Mouse (Mus musculus): Measurements from ENCODE around the gene Ptprn2.
"Not testable (repeated sequence)": the region's sequence is repeated elsewhere in the genome, so short reads cannot be mapped to it uniquely, and the experiment has no call there.

Gene Ptprn2

DNA sequence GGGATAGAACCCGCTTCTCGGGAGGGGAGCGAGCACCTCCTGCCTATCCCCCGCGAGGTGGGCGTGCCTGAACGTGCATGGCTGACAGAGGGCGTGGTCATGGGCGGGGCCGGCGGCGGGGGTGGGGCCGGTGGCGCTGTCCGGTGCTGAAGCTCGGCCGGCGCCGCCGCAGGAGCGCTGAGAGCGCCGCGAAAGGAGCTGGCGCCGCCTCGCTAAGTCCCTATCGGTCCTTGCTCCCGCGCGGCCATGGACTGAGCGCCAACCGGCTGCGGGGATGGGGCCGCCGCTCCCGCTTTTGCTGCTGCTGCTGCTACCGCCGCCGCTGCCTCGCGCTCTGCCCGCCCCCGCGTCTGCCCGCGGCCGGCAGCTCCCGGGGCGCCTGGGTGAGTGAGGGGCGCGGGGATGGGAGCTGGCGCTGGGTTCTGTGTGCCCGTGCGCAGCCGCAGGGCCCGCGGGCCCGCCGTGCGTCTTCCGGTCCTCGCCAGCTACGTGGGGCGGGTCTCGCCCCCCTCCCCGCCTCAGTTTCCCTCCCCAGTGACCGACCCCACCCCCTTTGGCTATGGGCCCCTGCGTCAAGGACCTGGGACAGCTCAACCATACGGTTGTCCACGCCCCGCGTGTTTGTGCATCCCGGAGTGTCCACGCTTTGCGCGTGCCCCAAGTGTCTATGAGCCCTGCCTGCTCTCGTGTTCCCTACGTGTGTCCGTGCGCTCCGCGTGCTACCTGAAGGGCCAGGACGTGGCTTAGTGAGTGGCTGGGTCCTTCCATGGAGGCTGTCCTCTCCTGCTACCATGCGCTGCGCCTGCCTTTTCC lies at the start of gene Ptprn2:
Gene Ptprn2, plus strand, starts transcription at position 130 of the 813 bp plus-strand sequence.
- DNase-seq (ENCODE audit: low spot score): peak; percentile 31

DNA sequence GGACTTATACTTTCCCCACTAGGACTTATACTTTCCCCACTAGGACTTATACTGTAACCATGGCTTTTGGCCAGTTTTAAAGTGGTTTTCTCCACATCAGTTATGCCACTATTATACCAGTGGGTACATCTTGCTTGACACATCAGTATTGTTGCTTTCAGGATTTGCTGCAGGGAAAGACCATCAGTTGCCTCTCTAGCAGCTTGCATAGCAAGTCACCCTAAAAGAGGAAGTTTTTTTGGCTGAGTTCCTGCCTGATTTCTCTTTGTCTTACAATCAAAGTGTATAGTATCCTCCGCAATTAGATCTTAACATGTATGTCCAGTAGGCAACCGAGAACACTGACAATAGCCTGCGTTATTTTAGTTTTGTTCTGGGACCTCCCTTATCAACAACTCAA lies 49.4 kb upstream of the Ptprn2 start:
- DNase-seq (ENCODE audit: low spot score): no peak

DNA sequence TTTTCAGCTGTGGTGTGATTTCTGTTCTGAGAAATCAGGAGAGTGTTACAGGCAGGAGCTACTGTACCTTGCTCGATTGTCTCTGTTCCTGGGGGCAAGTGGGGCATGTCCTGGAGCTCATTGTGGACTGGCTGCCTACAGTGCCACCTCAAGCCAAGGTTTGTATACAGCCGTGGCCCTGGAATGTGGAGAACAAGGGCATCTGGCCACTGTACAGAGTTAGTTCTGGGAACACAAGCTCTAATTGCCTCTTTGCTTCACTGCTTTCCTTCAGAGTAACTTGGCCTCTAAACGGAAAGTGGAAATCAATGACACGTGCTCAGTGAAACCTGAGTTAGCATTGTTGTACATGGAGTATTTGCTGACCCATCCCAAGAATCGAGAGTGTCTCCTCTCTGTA lies 46.9 kb upstream of the Ptprn2 start:
- DNase-seq (ENCODE audit: low spot score): no peak

DNA sequence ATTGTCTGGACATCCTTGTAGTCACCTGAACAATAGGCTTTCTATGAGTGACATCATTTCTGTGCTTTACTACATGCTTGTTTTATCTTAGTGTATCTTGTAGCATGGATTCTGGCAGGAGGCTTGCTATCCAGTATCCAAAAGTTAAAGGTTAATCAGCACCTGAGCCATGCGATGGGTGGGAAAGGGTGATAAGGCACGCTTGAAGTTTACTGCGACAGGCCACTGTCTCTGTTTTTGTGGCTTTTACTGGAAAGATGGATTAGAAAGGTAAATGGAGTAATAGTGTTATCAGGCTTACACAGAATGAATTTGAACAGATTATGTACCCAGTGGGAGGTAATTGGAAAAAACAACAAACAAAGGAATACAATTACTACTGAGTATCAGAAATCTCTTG lies 43.3 kb upstream of the Ptprn2 start:
- no peak for DNase-seq (ENCODE audit: low spot score)

DNA sequence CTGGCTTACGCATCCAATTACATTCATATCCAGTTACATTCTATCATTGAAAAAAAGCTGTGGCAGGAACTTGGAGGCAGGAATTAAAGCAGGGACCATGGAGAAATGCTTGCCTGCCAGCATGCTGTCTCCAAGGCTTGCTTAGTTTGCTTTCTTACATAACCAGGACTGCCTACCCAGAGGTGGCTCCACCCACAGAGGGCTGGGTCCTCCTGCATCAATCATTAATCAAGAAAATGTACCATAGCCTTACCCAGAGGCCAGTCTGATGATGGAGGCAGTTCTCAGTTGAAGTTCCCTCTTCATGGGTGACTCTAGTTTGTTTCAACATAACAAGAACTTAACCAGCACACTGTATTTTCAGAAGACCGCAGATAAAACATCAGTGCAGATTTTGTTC lies 36.0 kb upstream of the Ptprn2 start:
- DNase-seq (ENCODE audit: low spot score): no peak

DNA sequence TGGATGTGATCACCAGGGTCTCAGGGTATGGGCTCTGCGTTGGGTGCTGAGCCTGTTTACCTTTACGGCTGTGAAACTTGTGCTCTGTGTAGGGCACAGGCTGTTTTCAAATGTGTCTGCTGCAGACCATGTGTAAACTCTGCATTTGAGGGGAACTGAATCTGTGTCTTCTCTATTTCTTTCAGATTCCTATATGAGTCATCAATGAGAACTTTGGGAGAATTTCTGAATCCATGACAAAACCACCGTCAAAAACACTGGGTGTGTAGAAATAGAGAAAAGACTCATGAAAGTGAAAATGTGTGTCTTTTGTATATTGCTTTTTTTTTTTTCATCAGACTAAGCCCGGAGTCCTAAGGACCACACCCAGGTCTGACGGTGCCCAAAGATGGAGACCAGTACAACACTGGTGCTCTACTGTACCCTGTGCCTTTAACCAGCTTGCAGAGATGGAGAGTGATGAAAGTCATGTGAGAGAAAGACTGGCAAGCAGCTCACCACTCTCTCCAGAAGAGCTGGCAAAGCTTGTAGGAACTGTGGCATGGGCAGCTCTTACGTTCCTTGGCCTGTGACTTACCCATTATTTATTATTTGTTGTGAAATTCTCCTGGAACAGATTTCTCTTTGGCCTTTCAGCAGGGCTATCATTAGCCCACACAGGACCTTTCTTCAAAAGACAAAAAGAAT lies 25.0 kb upstream of the Ptprn2 start:
- DNase-seq (ENCODE audit: low spot score): no peak

DNA sequence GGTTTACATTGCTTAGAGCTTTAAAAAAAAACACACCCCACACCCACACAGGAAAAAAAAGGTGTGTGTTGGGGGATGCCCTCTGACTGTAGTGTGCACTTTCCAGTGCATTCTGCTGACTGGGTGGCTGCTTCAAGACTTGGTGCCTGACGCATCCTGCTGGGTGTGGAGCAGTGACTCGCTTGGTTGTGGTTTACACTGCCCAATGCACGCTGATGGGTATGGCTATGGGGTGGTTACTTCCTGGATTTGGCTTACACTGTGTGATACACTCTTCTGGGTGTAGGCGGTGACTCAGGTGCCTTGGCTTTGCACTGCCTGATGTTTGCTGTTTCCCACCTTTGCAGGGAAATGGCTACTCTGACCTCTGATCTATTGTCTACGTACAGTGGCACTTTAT lies 18.5 kb upstream of the Ptprn2 start:
- no peak for DNase-seq (ENCODE audit: low spot score)

DNA sequence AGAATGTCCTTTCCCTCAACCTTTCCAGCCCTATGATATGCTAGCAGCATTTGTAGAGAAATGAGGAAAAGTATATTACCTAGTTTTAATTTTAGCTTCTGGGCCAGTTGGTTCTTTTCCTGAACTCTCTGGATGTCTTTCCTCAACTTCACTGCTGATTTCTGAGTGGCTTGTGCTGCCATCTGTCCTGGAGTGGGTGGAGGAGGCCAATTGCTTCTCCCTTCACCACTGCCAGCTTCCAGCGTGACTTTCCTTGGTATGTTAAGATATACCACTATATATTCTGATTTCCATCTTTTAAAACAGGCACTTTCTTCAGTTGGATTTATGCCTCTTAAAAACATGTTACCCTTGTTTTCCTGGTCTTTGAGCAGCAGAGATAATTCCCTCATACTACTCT lies 17.2 kb upstream of the Ptprn2 start:
- DNase-seq (ENCODE audit: low spot score): no peak

DNA sequence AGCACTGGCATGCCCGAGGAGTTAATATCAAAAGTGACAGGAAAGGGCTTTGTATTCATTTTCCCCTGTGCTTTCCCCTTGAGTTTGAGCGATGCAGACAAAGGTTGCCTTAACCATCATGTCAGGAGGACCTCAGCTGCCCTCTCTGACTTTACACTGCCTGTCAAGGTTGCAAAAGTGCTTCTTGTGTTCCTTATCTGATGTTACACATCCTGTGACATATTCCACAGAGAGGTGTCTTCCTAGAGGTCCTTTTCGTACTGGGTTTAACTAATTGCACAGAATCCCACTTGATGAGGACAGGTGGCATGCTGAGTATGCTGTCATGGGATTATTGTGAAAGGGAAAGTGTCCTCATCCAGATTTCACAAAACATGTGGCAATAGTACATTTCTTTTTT lies 16.4 kb upstream of the Ptprn2 start:
- DNase-seq (ENCODE audit: low spot score): no peak

DNA sequence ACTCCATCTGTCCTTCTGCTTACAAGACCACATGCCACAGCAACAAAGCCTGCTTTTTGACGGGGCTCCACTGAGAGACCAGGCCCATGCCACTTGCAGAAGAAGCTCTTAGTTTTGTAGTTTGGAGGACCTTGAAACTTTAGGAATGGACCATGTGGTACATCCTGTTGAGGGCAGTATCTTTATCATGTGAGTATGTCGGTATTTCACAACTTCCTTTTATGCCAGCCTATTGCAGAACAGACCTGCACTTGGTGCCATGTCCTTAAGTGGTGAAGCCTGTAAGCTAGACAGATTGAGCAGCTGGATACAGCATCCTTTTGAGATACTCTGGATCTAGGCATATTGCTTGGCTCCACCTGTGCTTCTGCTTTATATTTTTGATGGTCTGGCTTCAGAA lies 12.3 kb upstream of the Ptprn2 start:
- no peak for DNase-seq (ENCODE audit: low spot score)

DNA sequence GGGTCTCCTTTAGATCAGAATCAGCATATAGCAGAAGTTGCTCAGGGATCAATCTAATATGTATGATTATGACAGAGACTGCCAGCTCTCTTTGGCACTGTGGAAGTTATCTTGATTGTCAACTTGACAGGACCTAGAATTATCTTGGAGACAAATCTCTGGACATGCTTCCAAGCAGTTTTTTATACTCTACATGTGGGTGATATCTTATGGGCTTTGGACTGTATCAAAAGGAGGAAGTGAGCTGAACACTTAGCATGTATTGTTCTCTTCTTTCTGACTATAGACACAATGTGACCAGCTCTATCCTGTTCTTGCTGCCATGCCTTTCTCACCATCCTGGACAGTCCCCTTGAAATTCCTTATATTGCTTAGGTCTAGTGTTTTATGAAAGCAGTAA lies 11.8 kb upstream of the Ptprn2 start:
- DNase-seq (ENCODE audit: low spot score): no peak

DNA sequence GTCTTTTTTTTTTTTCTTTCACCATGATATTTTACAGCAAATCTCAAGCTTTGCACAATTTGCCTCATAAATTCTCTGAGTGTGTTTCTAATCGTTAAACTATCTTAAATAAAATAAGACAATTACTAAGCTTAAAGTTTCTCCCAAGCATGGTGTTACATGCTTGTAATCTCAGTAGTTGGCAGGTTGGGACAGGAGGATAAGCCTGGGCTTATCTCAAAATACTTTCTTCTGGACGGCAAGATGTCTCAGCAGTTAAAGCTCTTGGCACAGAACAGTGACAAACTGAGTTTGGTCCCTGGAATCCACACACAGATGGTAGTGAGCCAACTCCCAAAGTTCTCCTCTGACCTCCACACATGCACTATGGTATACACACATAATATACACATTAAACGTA lies 10.8 kb upstream of the Ptprn2 start:
- no peak for DNase-seq (ENCODE audit: low spot score)

DNA sequence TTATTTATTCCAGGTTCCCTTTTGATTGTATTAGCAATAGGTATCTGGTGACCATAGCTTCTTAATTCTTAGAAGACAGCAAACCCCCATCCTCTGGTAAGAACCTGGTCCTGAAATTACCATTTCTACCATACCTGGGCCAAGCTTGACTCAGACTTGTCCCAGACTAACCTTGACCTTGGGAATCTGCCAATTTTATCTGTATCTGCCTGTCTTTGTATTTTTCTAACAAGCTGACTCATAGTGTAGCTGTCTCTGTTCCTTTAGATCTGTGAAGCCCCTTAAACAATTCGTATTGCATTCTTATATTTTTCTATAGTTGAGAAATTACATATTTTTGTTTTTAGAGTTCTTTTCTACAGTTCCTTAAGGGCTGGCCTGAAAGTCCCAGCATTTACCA lies 6.7 kb upstream of the Ptprn2 start:
- DNase-seq (ENCODE audit: low spot score): no peak

DNA sequence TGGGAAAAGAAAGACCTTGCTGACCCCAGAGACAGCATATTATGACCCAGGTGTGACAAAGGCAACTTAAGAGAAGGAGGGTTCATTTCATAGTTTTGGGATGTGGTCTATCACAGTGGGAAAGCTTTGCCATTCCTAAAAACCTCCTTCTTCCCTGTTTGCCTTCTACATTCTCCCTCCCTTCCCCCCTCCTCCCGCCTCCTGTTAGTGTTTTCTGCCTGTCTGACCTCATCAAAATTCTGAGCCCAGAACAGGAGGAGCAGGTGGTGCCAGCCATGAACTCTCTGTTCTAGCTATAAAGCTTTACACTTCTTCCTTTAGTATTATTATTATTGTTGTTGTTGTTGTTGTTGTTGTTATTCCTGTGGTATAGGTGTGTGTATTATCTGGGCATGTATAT lies 3.6 kb upstream of the Ptprn2 start:
- no peak for DNase-seq (ENCODE audit: low spot score)

DNA sequence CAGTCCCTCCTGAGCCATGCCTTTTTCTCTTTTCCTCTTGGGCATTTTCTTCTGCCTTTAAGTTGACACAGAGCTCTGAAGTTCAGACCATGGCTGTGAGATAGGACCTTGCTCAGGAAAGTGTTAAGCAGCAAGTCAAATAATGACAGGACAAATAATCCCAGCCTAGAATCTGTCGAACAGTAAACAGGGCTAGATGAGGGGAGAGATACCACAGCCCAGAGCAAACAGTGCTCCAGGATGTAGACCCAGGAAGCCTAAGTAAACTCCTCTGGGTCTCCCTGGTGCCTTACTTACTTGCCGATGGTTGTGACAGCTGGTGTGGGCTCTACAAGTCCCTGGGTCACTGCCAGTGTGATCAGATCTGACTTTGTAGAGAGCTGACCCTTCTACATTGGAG lies 1.9 kb upstream of the Ptprn2 start:
- no peak for DNase-seq (ENCODE audit: low spot score)

DNA sequence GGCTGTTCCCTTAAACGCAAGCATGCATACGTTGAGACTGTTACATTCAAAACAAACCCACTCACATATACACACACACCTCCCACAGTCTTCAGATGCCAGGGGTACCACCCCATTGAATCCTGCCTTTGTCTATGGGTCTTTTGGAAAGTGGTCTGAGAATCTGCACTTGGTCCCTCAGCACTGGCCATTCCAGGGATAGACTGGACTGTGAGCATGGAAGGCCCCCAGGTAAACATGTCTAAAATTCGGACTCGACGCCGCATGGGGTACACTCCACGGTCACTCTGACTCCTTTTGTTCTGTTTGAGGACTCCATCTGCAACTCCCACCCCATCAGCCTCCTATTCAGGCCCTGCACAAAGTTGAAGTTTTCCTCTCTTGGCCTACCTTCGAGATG lies 529 bp upstream of the Ptprn2 start:
- no peak for DNase-seq (ENCODE audit: low spot score)

DNA sequence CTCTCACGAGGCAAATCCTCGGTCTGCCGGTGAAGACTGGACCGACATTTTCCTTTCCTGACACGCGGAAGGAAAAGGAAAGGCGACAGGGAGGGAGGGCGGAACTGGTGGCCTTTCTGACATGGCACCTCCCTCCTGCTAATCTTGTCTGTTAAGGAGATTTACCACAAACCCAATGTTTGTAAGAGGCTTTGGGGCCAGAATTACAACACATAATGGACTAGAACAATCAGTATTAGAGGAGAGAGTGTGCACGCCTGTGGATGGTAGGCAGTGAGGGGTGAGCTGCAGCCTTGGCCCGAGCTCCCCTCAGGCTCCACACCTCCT lies 847 bp downstream of the Ptprn2 start:
- no peak for DNase-seq (ENCODE audit: low spot score)

DNA sequence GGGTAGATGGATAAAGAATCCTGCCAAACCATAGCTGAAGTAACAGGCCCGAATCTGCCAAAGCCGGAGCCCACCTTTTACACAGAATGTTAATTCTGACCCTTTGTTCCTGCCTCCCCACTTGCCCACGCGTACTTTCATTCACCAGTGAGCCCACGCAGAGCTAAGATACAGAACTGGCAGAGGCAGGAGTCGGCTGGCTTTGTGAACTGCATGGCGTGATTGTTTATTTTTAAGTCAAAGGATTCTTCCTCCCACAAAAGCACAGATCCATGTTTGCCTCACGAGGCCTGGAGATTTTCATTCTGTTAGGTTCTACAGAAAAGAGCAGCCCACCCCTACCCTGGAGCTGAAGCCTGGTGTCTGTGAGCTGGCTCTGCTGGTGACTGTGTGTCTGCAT lies 3.3 kb downstream of the Ptprn2 start:
- no peak for DNase-seq (ENCODE audit: low spot score)

DNA sequence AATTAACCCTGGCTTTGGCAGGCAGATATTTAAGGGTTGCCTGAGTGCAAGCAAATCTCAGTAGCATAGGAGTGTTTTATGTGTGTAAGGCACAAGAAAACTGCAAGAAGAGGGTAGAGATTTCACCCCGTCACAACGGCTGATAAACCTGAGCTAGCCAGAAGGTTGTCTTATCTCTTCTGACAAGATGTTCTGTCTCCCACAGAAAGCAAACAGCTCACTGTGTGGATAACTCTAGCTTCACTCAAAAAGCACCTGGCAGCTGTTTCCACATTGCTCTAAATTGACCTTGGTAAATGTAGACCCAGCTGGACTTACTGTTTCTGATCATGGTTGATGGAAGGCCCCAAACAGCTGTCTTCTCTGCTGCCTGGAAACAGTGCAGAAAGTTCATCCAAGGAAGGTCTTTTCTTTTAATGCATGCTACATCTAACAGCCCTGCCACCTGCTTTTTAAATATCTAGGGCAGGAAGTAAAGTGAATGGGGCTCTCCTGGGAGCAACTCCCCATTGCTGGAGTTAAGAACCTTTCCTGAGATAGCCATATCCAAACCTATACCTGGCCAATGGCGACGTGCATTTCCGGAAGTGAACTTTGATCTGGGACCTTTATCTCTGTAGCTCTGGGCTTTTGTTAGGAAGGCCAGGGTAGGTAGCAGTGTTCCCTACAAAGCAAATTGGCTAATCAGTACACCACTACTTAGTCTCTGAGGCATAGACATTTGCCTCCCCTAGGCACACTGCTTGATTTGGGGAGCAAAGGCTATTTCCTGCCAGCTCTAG lies 5.2 kb downstream of the Ptprn2 start:
- DNase-seq (ENCODE audit: low spot score): no peak

DNA sequence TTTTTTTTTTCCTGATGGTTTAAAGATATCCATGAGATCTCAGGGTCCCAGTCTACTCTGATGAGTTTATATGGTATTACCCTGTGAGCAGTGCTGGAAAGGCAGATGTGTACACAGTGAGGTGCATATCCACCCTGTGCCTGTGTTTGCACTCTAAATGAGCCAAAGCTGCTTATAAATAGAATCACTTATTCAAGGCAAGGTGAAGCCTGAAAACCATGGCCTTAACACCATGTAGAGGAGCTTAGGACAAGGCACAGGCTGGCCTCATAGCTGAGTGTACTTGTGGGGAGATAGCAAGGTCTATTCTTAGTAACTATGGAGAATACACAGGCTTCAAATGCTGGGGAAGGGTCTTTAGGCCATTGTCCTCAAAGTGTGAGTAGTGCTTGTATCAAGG lies 13.1 kb downstream of the Ptprn2 start:
- DNase-seq (ENCODE audit: low spot score): no peak

DNA sequence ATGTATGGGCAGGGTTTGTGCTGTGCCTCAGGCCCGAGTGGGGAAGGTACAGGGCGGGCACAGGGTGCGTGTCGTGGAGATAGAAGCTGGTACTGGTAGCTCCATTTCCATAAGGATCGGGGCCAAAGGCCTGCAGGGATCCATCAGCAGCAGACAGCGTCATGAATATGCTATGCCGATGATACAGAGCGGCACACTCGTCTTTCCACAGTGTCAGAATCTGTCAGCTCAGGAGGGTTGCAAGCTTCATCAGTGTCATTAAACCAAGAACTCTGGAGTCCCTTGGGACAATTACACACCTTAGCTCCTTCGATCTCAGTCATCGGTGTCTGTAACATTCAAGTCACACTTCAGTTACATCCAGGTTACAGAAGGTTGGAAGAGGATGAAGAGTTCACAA lies 15.1 kb downstream of the Ptprn2 start:
- DNase-seq (ENCODE audit: low spot score): no peak

DNA sequence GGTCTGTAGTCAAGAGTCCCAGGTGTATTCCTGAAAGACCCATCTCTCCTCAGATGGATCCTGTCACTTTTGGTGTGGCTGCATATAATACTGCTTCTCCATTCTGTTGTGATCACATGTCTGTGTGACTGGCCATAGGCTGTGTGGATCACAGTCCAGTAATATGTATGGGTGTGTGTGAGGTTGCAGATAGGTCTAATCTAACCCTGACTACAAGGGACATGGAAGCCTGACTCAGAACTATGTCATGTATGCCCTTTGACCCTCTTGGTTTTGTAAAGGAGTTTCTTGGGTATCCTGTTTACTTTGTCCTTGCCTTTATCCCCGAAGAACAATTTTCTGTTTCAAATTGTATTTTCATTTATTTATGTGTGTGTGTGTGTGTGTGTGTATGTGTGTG lies 27.0 kb downstream of the Ptprn2 start:
- no peak for DNase-seq (ENCODE audit: low spot score)

DNA sequence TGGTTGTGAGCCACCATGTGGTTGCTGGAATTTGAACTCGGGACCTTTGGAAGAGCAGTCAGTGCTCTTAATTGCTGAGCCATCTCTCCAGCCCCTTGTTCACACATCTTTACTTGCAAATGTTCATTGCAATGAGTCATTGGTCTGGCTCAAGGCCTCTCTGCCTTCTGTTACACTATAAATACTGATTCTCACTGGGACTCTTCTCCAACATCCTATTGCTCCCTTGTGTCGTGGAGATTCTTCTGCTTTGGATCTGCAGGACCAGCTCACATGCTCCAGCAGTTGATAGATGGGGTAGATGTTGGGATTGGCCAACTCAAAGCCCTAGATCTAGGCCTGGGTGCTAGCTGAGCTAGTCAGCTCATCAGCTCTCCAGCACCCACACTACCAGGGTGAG lies 28.3 kb downstream of the Ptprn2 start:
- DNase-seq (ENCODE audit: low spot score): not testable (repeated sequence)
